Mouse (Mus musculus) kidney, embryonic 15.5 days (tissue): ENCODE measurements around the gene Iqsec1. TPM values are rescaled to one million over a fixed set of nuclear protein-coding genes. Genes with fewer than 3 reads are reported as not detected.

ENCODE experiments used
- ATAC-seq: fragments of 200-750 bp; cut with Nextera tagmentation; replicated peaks from 2 replicates; pipeline ENCODE4 v1.8.0; 2017; ENCODE audit warnings: moderate TSS enrichment; ENCODE audit not compliant: low FRiP score
- H3K27ac ChIP-seq: fragments of 300-500 bp; sonication (generic); 2 replicates; pipeline ENCODE4 v1.5.1; 2015; ENCODE audit warnings: mild to moderate bottlenecking, inconsistent platforms
- H3K27me3 ChIP-seq: fragments of 300-500 bp; sonication (generic); 2 replicates; pipeline ENCODE4 v1.6.1; 2015; ENCODE audit warnings: inconsistent platforms
- H3K36me3 ChIP-seq: fragments of 300-500 bp; sonication (generic); 2 replicates; pipeline ENCODE4 v1.6.1; 2015; ENCODE audit warnings: inconsistent platforms
- H3K4me1 ChIP-seq: fragments of 300-500 bp; sonication (generic); 2 replicates; pipeline ENCODE4 v1.6.1; 2015; ENCODE audit warnings: inconsistent platforms
- H3K4me2 ChIP-seq: fragments of 300-500 bp; sonication (generic); 2 replicates; pipeline ENCODE4 v1.6.1; 2015; ENCODE audit warnings: moderate library complexity, mild to moderate bottlenecking, inconsistent platforms
- H3K4me3 ChIP-seq: fragments of 300-500 bp; sonication (generic); replicated peaks from 2 replicates; pipeline ENCODE4 v1.5.1; 2015; ENCODE audit warnings: mild to moderate bottlenecking, inconsistent platforms
- H3K9ac ChIP-seq: fragments of 300-500 bp; sonication (generic); 2 replicates; pipeline ENCODE4 v1.6.1; 2015; ENCODE audit warnings: mild to moderate bottlenecking, inconsistent platforms
- H3K9me3 ChIP-seq: fragments of 300-500 bp; sonication (generic); replicated peaks from 2 replicates; pipeline ENCODE4 v1.6.1; 2016; ENCODE audit warnings: inconsistent platforms
- WGBS: fragments of 180-500 bp; shearing (Covaris S2); methylation state at CpG from one replicate; pipeline ENCODE4 v1.1.7; 2015; ENCODE audit warnings: mixed read lengths; 5-methylcytosine and 5-hydroxymethylcytosine counted together
- polyA plus RNA-seq: library from polyadenylated mRNA; unstranded; fragments of >200 nt; fragmentation: Nextera tagmentation; extraction: Ambion mirVana; gene quantifications from 2 replicates; pipeline ENCODE4 v1.2.1, GENCODE M21; 2015

Iqsec1 gene
- polyA plus RNA-seq, 1 experiment from 2014 or later: 10.8 TPM

DNA sequence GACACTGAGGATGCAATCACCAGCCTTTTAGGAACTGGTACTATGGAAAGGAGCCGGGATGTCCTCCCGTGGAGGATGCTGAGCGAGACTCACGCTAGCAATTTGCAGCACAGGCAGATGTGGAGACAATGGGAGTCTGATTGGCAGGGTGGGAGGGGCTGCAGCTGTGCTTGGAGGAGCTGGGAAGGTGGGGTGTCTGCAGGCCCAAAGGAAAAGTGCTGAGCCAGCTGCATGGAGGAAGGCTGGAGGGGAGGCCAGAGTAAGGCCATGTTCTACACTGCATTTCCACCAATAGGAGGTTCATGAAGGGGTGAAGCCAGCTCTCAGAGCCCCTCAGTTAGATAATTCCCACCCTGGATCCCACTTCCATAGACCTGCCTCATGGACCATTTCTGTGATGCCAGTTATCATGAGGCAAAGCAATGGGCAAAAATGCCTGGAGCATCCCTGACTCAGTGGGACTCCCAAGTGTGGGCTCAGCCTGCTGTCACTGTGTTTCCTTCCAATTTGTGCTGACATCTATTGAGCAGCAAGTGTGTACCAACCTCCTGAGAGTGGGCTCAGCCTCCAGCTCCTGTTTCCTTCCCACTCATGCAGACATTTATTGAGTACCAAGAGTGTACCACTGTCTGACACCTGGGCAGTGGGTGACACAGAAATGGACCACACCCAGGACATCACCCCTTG, 166.4 kb downstream of the Iqsec1 start:
- H3K27ac ChIP-seq: no peak overlapping the region
- H3K4me2 ChIP-seq: no peak overlapping the region
- H3K9ac ChIP-seq: no peak overlapping the region
- H3K9me3 ChIP-seq: no peaks in the 10 kb centered on the region
- no peak overlapping the region for H3K4me3 ChIP-seq
- no peaks in the 10 kb centered on the region for H3K27me3 ChIP-seq
- 67% methylated on average over 4 of the region's 4 CpGs for WGBS
- no peak for ATAC-seq
- no peaks in the 10 kb centered on the region for H3K36me3 ChIP-seq
- no peaks in the 10 kb centered on the region for H3K4me1 ChIP-seq

DNA sequence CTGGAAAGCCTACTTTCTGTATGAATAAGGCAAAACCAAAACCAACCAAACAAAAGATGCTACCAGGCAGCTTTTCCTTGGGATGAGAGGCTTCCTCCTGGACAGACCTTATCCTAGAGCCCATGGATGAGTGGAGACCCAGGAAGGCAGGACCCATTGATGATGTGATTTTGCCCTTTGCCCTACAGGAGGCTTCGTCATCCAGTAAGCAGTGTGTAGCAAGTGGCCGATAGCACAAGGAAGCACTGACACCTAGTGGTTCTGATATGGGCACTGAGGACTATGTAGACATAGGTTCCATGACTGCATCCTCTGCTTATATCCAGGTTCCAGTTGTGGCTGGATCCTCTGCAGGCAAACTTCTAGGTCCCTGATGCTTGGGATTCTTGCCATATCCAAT, 168.6 kb downstream of the Iqsec1 start:
- Histone ChIP-seq H3K4me3 (no peak overlapping the region), H3K27ac (no peak overlapping the region), H3K4me1 (no peaks in the 10 kb centered on the region), H3K36me3 (no peaks in the 10 kb centered on the region), H3K4me2 (no peak overlapping the region), H3K9ac (no peak overlapping the region), H3K9me3 (no peaks in the 10 kb centered on the region), H3K27me3 (no peaks in the 10 kb centered on the region)
- WGBS: 56% methylated on average over 2 of the region's 2 CpGs
- peak; percentile 40; the same call in 1 of the 2 replicates for ATAC-seq

DNA sequence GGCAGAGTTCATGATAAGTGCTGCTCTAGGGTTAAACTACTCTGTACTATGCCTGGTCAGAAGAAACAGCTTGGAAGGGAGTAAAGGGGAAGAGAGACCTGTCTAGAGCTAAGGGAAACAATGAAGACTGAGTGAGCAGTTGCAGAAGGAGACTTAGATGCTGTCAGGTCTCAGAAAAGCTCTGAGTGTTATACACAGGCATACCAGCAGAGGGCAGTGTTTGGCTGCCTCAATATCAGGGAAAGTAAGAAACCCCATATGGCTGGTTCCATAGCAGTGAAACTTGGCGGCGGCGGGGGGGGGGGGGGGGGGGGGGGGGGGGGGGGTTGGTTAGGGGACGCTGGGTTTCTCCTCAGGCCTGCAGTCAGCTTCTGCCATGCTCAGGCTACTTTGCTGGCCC, 169.5 kb downstream of the Iqsec1 start:
- H3K4me3 ChIP-seq: no peak overlapping the region
- no peaks in the 10 kb centered on the region for H3K27me3 ChIP-seq
- no peak overlapping the region for H3K27ac ChIP-seq
- H3K9me3 ChIP-seq: no peaks in the 10 kb centered on the region
- no peak for ATAC-seq
- H3K4me2 ChIP-seq: no peak overlapping the region
- no peaks in the 10 kb centered on the region for H3K36me3 ChIP-seq
- 0% methylated on average over 1 of the region's 4 CpGs for WGBS
- no peak overlapping the region for H3K9ac ChIP-seq
- no peaks in the 10 kb centered on the region for H3K4me1 ChIP-seq

DNA sequence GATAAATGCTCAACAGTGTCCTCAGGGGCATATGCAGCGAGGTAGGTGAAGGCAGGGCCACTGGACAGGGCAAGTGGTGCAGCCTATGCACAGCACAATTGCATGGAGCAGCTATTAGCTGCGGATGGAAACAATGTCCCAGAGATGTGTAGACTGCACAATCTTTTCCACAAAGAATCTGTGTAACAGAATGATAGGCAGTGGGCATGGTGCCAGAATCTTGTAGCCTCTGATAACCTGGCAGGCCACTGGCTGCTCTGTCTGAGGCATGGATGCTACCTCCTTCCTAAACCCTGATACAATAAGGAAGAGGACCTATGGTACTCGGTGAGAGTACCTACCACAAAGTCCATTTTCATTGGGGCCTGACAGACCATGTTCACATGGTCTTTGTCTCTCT, 171.9 kb downstream of the Iqsec1 start:
- no peaks in the 10 kb centered on the region for H3K36me3 ChIP-seq
- no peak overlapping the region for H3K9ac ChIP-seq
- no peaks in the 10 kb centered on the region for H3K9me3 ChIP-seq
- WGBS: 78% methylated on average over 3 of the region's 3 CpGs
- no peak overlapping the region for H3K27ac ChIP-seq
- H3K4me1 ChIP-seq: no peaks in the 10 kb centered on the region
- H3K27me3 ChIP-seq: peaks cover 7% of the 10 kb centered on the region
- H3K4me2 ChIP-seq: no peak overlapping the region
- H3K4me3 ChIP-seq: no peak overlapping the region
- ATAC-seq: no peak

DNA sequence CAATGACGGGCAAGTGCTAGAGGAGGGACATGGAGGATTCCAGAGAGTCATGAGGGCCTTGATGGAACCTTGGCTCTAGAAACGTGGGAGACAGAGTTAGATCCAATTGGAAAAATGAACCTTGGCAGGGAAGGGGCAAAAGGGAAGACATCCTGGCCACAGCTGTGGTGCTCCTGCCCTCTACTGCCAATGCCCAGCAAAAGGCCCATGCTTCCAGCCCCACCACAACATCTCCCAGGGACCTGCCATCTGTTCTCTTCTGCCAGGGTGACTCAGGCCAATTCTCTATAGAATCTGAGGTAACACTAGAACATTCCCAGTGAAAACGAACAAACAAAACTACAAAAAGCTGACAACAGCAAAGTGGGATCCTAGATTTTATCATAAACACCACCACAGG, 173.1 kb downstream of the Iqsec1 start:
- Histone ChIP-seq H3K9ac (no peak overlapping the region), H3K4me1 (no peaks in the 10 kb centered on the region), H3K4me3 (no peak overlapping the region), H3K27ac (no peak overlapping the region), H3K4me2 (no peak overlapping the region), H3K27me3 (peaks cover 10% of the 10 kb centered on the region), H3K9me3 (no peaks in the 10 kb centered on the region), H3K36me3 (no peaks in the 10 kb centered on the region)
- WGBS: 73% methylated on average over 3 of the region's 3 CpGs
- no peak for ATAC-seq

DNA sequence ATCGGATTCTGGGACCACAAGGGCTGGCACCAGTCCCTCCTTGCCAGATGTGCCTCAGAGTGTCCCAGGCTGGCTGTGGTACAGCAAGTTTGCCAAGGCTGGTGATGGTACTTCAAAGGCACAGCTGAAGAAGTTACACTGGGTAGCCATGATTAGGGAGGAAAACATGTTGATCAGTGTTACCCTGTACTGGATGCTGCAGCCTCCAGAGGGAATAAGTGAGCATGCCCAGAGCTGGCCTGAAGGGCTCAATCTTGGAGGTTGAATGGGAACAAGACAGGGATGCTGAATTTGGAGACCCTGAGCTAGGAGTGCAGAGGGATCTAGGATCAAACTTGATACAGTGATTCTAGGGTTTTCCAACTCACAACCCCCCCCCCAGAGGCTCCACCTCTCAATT, 175.0 kb downstream of the Iqsec1 start:
- ATAC-seq: no peak
- no peak overlapping the region for H3K4me2 ChIP-seq
- H3K27me3 ChIP-seq: peaks cover 17% of the 10 kb centered on the region
- no peaks in the 10 kb centered on the region for H3K36me3 ChIP-seq
- WGBS: 86% methylated on average over 1 of the region's 1 CpGs
- H3K4me3 ChIP-seq: no peak overlapping the region
- H3K4me1 ChIP-seq: peaks cover 9% of the 10 kb centered on the region
- no peak overlapping the region for H3K27ac ChIP-seq
- no peaks in the 10 kb centered on the region for H3K9me3 ChIP-seq
- no peak overlapping the region for H3K9ac ChIP-seq

DNA sequence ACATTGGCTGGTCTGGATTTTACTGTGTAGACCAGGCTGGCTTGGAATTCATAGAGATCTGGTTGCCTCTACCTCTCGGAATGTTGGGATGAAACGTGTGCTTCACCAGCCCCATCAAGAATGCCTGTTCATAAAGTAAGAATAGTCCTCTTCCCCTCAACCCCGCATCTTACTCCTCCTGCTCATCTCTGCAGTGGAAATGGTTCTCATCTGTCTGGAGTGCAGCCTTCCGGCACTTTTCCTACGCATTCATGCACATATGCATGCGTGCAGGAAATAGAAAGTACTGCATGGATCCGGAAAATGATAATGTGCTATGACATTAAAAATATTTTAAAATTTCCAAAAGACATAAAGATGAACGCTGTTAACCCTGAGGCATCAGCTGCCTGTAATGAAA, 175.9 kb downstream of the Iqsec1 start:
- Histone ChIP-seq H3K9me3 (no peaks in the 10 kb centered on the region), H3K36me3 (no peaks in the 10 kb centered on the region), H3K27ac (no peak overlapping the region), H3K4me1 (peaks cover 15% of the 10 kb centered on the region), H3K4me3 (no peak overlapping the region), H3K9ac (no peak overlapping the region), H3K27me3 (peaks cover 17% of the 10 kb centered on the region), H3K4me2 (no peak overlapping the region)
- 84% methylated on average over 8 of the region's 8 CpGs for WGBS
- ATAC-seq: no peak

DNA sequence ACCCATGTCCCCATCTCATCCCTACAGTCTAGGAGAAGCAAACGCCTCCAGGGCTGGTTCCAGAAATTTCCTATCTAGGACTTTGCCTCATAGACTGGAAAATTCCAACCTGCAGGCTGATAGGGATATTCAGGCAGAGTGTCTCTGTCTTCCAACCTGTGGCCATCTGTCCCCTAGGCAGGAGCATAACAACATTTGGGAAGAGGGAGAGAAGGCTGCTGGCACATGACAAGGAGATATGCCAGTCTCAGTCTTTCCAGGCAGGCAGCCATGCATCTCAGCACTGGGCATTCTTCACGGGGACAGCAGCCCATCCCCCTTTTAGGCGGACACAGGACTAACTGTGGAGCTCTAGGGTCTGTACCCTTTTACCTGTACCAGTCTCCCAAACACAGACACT, 176.4 kb downstream of the Iqsec1 start:
- no peaks in the 10 kb centered on the region for H3K36me3 ChIP-seq
- H3K4me3 ChIP-seq: no peak overlapping the region
- WGBS: 65% methylated on average over 3 of the region's 3 CpGs
- no peak overlapping the region for H3K9ac ChIP-seq
- H3K27ac ChIP-seq: no peak overlapping the region
- peaks cover 15% of the 10 kb centered on the region for H3K4me1 ChIP-seq
- no peak overlapping the region for H3K4me2 ChIP-seq
- H3K27me3 ChIP-seq: peaks cover 17% of the 10 kb centered on the region
- ATAC-seq: no peak
- H3K9me3 ChIP-seq: no peaks in the 10 kb centered on the region

DNA sequence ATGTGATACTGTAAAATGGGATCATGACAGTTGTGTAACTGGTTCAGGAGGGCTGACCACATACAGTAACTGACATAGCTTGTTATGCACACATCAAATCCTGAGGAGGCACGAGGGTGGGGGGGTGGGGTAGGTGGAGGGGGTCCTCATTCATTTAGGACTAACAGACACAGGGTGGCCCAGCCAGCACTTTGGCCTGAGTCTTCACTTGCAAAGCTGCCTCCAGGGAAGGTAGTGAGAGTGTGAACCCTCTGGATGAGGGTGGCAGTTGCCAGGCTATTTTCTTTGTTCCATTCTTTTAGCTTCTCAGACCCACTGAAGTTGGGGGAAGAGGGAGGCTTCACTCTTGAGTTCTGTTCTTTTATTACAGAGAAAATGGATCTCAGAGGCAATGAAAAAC, 177.9 kb downstream of the Iqsec1 start:
- Histone ChIP-seq H3K9me3 (no peaks in the 10 kb centered on the region), H3K4me2 (no peak overlapping the region), H3K36me3 (no peaks in the 10 kb centered on the region), H3K4me1 (peaks cover 17% of the 10 kb centered on the region), H3K27me3 (peaks cover 17% of the 10 kb centered on the region), H3K27ac (no peak overlapping the region), H3K4me3 (no peak overlapping the region), H3K9ac (no peak overlapping the region)
- WGBS: 75% methylated on average over 1 of the region's 1 CpGs
- no peak for ATAC-seq

DNA sequence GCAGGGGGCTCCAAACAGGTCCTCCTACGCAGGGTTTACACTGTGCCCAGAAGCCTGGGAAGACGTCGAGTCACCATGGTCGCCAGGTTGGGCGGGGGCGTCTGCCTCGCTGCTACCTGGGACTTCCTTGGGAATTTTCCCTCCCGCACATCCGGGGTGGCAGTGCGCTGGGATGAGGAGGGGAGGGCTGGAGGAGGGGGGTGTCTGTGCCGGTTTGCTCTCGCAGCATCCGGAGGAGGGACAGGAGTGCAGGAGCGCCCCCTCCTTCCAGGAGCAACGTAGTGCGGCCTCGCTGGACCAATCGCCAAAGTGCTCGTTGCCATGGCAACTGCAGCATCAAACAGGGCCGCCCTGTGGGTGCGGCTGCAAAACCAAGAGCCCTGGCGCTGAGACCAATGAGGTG, 178.5 kb downstream of the Iqsec1 start:
- Histone ChIP-seq H3K36me3 (no peaks in the 10 kb centered on the region), H3K4me2 (peak overlapping the region; percentile 49), H3K4me1 (peaks cover 17% of the 10 kb centered on the region), H3K9me3 (no peaks in the 10 kb centered on the region), H3K9ac (no peak overlapping the region), H3K27me3 (peaks cover 17% of the 10 kb centered on the region), H3K4me3 (0 out of 2 replicates have a peak overlapping the region, but pooled peaks have one; percentile 7), H3K27ac (no peak overlapping the region)
- 1% methylated on average over 22 of the region's 22 CpGs for WGBS
- ATAC-seq: peak; percentile 38; the same call in 1 of the 2 replicates

DNA sequence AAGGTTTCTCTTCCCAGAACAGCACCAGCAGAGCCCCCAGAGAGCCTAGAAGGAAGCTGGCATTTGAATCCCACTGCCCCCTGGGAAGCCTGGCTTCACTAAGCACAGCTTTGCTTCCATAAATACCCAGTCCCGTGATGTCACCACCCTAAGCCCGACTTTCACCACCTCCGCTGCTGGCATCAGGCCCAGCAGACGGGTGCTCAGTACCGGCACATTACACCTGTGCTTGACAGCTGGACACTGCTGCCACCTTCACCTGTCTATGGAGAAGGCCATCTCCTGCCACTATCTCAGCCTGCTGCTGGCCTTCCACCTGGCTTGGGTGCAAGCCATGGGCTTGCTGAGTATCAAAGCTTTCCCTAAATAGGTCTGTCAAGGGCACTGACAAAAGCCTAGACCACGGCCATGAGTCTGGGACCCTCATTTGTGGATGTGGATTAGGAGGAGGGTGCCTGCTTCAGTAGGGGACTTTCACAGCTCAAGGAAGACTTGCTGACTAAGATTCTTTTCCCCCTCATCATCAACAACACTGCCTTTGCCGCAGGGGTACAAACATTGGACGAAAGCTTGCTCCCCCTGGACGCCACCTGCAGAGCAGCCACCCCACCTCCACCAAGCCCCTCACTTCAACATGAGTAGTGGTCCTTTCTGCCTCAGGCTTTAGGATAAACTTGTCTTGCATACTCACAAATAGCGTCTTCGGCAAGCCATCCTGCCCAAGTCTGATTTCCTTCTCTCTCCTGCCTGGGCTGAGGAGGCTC, 179.2 kb downstream of the Iqsec1 start:
- no peaks in the 10 kb centered on the region for H3K9me3 ChIP-seq
- H3K36me3 ChIP-seq: no peaks in the 10 kb centered on the region
- H3K27ac ChIP-seq: no peak overlapping the region
- no peak overlapping the region for H3K4me2 ChIP-seq
- peaks cover 17% of the 10 kb centered on the region for H3K4me1 ChIP-seq
- no peak overlapping the region for H3K9ac ChIP-seq
- H3K4me3 ChIP-seq: no peak overlapping the region
- 68% methylated on average over 11 of the region's 11 CpGs for WGBS
- H3K27me3 ChIP-seq: peaks cover 17% of the 10 kb centered on the region
- ATAC-seq: no peak

DNA sequence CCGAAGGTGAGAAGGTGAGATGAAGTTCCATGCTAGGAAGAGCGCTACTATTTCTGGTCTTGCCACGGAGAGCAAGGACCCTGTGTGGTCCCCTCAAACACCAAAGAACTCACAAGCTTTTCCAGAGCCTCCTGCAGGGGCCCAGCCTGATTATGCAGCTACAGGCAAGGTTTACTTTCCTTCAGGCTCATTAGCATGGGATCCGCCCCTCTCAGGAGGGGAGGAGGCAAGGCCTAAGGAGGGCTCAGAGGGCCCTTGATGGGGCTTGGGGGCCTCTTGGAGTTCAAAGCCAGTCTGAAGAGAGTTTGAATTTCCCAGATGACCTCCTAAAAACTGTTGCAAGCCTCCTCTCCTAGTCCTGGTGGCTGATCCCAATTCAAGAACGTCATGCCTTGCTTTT, 179.9 kb downstream of the Iqsec1 start:
- peaks cover 17% of the 10 kb centered on the region for H3K4me1 ChIP-seq
- no peak for ATAC-seq
- no peaks in the 10 kb centered on the region for H3K9me3 ChIP-seq
- WGBS: 19% methylated on average over 5 of the region's 5 CpGs
- peaks cover 17% of the 10 kb centered on the region for H3K27me3 ChIP-seq
- no peak overlapping the region for H3K4me2 ChIP-seq
- no peak overlapping the region for H3K27ac ChIP-seq
- no peaks in the 10 kb centered on the region for H3K36me3 ChIP-seq
- H3K4me3 ChIP-seq: no peak overlapping the region
- no peak overlapping the region for H3K9ac ChIP-seq
